Mouse (Mus musculus) right cerebral cortex, postnatal 10 days (tissue): ENCODE results near the gene Vmn1r7.
"Not testable (repeated sequence)": the region's sequence is repeated elsewhere in the genome, so short reads cannot be mapped to it uniquely, and the experiment has no call there.

Experiments used
- DNase-seq, 2 experiments: peaks; one replicate each; pipeline ENCODE4 v3.0.0; 2021; ENCODE audit warnings: low spot score in 2 of 2

Vmn1r7 gene

GRCm38 (mm10) chr6:57025224-57025623, at the start of gene Vmn1r7:
TSS of gene Vmn1r7 (minus strand) at chr6:57025324.
- DNase-seq: not testable (repeated sequence)

DNA sequence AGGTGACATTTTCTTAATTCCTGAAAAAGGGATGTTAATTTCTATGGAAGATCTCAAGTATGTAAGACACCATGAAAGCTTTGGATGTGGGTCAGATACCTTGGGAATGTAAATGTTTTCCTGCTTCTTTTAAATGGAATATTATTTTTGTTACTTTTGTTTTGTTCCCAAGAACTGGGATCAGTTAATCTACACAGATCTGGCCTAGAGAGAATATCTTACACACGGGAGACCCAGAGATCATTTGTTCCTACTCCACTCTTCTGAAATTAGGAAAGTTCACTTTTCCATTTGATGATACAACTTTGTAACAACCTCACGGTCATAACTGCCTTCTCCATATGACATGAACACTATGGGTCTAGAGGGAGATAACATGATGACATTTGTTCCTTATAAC, 41.4 kb upstream of the Vmn1r7 start, which contains the start of gene Vmn1r9:
Gene Vmn1r9 (plus strand): TSS at position 301 of the 400 bp plus-strand sequence.
- DNase-seq: no peak

GRCm38 (mm10) chr6:57063730-57064129, 38.6 kb upstream of the Vmn1r7 start:
- DNase-seq: no peak

DNA sequence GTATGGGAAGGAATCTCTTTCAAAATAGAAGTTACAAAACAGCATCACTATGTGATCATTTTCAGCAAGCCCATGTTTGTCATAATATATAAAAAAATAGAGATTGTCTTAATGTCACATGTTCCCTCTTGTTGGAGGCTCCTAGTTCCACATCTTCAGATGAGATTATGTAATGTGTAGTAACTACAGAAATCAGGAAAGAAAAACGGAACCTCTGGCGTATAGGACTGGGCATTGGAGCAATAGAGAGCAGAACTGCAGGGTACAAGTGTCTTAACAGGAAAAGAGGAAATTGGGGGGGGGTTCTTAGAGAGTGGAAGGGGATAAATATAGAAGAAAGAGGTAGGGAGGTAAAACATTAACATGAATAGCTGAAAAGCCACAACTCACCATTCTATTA, 9.6 kb upstream of the Vmn1r7 start:
- DNase-seq: no peak

- no peak for DNase-seq
Measured at GRCm38 (mm10) chr6:57031984-57032383, 6.9 kb upstream of the Vmn1r7 start, which contains the start of gene Vmn1r8. TSS of gene Vmn1r8 (plus strand) at chr6:57032284.

DNA sequence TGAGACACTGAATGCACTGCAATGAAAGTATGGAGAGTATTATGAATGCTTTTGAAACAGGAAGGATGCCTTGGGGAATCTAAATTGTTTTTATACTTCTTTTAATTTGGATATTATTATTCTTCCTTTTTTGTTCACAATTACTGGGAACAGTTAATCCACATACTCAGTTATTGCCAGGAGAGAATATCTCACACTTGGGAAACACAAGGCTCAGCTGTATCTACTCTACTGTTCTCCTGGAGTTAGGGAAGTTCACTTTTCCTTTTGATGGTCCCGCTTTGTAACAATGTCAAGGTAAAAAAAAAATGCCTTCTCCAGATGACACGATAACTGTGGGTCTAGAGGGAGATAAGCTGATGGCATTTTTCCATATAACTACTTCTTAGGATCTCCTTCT, 28.2 kb downstream of the Vmn1r7 start, which contains the start of gene Vmn1r6:
Gene Vmn1r6 (plus strand): TSS at position 301 of the 400 bp plus-strand sequence.
- DNase-seq: no peak
